Mouse (Mus musculus) skeletal muscle tissue, adult 2 months (tissue): ENCODE data around the gene Emc10.

Experiments
- DNase-seq: peaks from one replicate; pipeline ENCODE4 v3.0.0-alpha.2; 2012; ENCODE audit warnings: low read depth, low spot score

The Emc10 gene

DNA sequence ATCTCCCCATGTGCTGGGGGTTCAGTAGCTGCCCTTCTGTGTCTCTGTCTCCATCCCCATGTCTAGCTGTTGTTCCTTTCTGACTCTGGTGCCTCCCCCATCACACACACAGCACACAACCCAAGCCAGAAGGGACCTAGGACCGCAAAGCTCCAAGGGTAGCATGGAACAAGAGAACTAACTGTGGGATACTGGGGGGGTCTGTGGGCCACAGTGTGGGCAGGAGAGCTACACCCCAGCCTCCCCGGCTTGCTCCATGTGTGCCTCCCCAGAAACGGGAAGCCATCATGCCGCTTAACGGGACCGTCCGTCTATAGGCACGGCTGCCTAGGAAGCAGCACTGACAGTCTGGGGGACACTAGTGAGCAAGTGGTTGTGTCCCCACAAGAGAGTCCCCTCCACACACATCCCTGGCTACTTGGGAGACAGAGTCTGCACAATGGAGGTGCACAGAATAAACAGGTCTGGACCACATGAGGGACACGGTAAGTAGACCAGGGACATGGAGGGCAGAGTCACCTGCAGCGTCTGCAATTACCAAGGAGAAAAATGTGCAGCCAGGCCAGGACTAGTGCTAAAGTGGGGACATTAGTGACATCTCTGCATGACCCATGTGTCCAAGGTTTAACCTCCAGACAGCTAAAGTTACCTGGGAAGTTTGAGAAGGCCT, 32.6 kb downstream of the Emc10 start:
- no peak for DNase-seq

DNA sequence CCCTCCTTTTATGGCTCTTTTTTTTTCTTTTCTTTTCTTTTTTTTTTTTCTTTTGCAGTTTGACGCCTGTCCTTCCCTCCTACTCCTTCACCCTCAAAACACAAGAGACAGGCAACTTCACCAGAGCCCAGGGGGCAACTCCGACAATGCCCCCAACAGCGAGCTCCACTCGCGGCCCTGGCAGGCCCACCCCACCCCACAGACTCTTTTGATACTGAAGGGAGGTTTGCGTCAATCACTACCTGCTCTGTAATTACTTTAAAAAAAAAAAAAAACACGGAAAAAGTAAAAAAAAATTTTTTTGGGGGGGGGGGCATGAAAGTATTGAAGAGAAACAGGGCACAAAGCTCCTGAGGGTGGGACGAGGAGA, 33.3 kb downstream of the Emc10 start:
- no peak for DNase-seq

DNA sequence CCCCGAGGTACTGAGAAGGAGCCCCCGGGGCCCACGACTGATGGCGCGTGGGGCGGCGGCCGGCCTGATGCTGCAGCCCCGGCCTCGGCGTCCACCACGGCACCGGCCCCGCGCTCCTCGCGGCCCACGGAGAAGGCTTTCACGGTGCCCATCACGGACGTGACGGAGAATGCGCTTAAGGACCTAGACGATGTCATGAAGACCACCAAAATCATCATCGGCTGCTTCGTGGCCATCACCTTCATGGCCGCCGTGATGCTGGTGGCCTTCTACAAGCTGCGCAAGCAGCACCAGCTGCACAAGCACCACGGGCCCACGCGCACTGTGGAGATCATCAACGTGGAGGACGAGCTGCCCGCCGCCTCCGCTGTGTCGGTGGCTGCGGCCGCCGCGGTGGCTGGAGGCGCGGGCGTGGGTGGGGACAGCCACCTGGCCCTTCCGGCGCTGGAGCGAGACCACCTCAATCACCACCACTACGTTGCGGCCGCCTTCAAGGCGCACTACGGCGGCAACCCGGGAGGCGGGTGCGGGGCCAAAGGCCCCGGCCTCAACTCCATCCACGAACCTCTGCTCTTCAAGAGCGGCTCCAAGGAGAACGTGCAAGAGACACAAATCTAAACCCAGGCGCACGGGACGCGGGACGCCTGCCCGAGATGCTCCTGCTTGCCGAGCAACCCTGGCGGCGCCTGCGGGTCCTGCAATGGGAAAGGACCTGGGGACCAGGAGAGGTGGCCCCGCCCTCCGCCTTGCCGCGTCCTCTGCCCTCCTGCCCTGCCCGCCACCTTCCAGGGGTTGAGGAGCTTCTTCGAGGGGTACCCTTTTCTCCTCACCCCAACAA, 33.9 kb downstream of the Emc10 start:
- no peak for DNase-seq

DNA sequence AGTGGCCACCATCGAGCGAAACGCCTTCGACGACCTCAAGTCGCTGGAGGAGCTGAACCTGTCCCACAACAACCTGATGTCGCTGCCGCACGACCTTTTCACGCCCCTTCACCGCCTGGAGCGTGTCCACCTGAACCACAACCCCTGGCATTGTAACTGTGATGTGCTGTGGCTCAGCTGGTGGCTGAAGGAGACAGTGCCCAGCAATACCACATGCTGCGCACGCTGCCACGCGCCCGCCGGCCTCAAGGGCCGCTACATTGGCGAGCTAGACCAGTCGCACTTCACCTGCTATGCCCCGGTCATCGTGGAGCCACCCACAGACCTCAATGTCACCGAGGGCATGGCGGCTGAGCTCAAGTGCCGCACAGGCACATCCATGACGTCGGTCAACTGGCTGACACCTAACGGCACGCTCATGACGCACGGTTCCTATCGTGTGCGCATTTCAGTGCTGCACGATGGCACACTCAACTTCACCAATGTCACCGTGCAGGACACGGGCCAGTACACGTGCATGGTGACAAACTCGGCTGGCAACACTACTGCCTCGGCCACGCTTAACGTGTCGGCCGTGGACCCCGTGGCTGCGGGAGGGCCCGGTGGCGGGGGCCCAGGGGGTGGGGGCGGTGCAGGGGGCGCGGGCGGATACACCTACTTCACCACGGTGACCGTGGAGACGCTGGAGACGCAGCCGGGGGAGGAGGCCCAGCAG, 34.7 kb downstream of the Emc10 start:
- no peak for DNase-seq

DNA sequence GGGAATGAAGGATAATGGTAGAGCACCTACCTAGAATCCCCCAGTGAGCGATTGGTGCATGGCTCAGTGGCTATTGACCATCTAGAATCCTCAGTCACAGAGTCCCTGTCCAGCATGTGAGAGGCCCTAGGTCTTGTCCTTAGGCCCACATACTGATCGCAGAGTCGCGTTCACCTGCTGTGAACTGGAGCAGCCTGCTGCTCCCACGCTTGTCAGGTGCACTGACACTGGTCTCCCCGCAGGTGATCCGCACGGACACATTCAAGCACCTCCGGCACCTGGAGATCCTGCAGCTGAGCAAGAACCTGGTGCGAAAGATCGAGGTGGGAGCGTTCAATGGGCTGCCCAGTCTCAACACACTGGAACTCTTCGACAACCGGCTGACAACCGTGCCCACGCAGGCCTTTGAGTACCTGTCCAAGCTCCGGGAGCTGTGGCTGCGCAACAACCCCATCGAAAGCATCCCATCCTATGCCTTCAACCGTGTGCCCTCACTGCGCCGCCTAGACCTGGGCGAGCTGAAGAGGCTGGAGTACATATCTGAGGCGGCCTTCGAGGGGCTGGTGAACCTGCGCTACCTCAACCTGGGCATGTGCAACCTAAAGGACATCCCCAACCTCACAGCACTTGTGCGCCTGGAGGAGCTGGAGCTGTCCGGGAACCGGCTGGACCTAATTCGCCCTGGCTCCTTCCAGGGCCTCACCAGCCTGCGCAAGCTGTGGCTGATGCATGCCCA, 35.4 kb downstream of the Emc10 start:
- no peak for DNase-seq

DNA sequence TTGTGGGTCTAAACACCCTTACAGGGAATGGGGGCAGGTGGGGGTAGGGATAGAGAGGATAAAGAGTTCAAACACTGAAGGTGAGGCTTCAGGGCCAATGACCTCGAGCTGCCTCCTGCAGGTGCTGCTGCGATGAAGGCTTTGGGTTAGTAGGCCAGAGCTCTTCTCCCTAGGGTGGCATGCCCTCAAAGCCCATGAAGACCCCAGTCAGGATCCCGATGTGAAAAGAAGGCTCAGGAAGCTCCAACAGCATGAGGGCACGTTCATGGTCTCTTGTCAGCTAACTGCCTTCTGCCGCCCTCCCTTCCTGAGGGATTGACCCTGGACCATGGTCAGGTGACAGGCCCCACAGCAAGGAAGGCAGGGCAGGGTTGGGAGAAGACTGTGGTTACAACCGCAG, 36.3 kb downstream of the Emc10 start:
- no peak for DNase-seq

DNA sequence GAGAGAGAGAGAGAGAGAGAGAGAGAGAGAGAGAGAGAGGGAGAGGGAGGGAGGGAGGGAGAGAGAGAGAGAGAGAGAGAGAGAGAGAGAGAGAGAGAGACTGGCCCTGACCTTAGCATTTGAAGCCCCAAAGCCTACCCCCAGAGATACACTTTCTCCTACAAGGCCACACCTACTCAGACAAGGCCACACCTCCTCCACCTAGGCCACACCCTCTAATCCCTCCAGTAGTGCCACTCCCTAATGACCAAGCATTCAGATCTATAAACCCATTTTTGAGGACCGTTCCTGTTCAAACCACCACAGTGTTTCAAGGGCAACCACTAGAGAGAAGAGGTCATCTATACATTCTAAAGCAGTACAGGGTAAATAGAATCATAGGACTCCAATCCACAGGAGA, 40.0 kb downstream of the Emc10 start:
- no peak for DNase-seq

DNA sequence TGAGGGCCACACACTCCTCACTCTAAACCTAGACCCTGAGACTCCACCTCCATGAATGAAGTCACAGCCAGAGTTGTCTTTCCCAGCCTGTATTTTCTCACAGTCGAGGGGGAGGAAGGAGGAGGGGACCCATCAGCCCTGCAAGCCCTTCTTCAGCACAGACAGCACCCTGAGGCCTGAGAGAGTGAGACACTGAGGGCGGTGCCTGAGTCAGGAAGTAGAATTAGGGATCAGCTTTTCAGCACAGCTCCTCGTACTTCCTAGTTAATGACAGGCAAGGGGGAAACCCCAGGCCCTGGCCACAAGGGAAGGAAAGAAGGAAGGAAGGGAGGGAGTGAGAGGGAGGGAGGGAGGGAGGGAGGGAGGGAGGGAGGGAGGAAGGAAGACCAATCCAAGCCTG, 43.1 kb downstream of the Emc10 start:
- no peak for DNase-seq

DNA sequence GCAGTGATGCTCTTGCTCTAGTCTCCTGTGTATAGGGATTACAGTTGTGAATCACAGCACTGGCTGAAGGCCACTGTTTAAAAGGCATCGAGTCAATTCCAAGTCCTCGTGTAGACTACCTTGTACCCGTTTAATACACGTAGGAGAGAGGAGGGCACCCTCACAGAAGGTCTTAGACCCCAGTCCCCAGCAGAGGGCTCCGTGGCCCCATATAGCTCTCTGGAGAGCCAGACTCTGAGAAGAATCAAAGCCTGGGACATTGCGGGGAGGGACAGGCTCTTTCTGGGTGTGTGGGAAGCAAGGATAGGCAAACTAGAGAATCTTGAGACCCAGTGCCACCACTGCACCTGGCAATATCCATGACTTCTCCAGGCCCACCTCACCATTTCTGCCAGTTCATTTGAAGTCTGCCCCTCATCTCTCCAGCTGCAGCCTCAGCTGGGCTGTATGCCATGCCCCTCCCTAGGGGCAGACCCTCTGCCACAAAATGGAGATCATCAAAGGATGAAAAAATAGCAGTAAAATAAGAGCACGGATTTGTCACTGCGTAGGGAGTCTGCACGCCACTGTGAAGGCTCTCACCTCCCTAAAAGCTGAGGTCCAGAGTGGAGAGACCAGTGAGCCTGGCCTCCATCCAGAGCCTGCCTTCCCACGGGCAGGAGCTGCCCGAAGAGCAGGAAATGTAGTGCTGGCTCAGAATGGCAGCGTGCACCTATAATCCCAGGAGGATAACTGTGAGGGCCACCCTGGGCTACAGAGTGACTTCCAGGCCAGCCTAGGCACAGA, 50.1 kb downstream of the Emc10 start:
- no peak for DNase-seq

DNA sequence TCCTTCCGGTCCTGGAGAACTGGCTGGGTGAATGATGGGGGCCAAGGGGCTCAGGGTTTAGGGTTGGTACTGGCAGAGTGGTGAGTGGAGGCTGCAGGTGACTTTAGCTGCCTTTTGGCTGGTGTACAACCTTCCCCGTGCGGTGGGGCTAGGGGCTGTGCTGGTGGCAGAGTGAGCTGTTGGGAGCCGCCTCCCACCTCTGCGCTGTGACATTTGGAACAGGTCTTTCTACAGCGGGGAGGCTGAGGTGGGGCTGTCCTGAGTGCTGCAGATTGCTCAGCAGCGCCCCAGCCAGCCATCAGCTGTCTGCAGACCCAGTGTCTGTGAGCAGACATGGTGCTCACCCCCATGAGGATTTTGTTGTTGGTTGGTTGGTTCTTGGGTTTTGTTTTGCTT, 50.8 kb downstream of the Emc10 start:
- DNase-seq, result no peak

DNA sequence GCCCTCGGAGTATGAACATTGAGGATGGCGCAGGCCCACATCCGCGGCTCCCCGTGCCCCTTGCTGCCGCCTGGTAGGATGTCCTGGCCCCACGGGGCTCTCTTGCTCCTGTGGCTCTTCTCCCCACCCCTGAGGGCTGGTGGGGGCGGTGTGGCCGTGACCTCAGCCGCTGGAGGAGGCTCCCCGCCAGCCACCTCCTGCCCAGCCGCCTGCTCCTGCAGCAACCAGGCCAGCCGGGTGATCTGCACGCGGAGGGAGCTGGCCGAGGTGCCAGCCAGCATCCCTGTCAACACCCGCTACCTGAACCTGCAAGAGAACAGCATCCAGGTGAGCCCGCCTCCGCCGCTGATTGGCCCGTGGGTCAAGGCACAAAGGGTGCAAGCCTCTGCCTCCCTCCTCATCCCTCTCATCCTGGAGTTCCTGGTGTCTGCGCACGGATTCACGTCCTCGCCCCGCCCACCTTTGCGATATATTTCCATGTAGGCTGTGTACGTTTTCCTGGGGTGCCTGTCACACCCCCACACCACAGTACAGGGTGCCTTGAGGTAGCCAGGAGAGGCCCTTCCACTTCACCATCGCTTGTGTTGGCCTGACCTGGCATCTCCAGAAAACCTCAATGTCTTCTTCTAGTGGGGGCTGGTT, 51.3 kb downstream of the Emc10 start:
- DNase-seq, result no peak

DNA sequence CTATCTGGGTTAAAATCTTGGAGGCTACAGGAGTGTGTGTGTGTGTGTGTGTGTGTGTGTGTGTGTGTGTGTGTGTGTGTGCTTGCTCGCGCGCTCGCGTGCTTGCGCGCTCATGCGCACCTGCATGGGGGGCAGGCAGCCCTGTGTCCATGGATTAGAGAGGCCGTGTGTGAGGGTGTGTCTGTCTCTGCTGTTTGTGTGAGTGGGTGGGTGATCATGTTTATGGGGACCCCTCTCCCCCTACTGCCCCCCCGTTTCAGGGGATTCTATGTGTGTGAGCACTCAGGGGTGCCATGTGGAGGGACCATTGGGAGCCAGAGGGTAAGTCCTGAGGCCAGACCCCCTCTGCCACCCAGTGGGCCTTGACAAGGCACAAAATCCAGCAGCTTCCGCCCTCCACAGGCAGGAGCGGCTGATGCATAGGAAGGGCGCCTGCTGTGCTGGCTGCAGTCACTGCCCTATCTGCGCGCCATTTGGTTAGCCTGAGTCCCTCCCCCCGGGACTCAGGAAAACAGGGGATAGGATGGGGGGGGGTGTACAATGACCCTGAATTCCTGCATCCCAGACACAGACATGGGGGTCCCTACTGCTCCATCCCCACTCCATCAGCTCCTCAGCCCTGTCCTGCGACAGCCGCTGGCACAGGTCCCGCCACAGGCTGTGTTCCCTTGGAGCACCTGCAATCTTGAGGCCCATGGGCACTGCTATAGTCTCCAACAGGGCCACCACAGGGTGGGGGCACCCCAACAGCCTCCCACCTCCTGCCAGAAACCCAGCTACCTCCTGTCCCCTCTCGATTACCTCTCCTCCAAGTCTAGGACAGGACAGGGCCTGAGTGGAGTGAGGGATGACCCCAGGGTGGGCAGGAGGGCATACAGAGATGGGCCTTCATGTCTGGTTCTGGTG, 52.8 kb downstream of the Emc10 start:
- DNase-seq, result no peak

DNA sequence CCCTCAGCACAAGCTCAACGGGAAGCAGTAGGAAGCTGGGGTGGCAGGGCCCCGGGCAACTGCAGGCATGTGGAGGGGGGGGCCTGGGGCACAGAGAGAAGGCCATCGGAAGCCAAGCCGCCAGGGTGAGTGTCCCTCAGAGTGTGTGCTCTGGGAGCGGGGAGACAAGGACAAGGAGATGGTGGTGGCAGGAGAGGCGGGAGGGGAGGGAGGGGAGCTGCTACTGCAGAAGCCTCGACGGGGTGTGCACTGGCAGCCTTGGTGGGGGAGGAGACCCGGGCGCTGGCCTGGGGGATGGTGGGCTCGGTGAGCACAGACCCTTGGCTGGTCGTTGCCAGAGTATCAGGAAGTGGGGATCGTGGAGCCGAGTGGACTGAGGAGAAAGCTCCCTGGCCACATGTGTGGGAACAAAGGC, 53.9 kb downstream of the Emc10 start:
- DNase-seq, result no peak

DNA sequence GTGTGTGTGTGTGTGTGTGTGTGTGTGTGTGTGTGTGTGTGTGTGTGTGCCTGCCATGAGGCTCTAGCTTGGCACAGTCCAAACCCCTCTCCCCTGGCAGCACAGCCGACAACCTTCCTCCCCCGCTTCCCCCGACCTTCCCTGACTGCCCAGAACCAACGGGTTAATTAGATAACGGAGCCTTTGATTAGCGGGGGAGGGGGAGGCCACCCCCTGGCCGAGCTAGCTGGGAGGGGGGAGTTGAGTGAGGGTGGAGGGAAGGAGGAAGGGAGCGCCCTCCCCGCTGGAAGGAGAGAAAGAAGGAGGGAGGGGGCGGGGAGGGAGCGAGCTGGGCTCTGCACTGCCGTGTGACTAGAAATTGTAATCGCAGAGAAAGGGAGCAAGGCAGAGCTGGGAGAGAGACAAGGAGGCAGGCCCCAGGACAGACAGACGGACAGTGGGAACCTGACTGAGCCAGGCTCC, 54.6 kb downstream of the Emc10 start:
- no peak for DNase-seq

DNA sequence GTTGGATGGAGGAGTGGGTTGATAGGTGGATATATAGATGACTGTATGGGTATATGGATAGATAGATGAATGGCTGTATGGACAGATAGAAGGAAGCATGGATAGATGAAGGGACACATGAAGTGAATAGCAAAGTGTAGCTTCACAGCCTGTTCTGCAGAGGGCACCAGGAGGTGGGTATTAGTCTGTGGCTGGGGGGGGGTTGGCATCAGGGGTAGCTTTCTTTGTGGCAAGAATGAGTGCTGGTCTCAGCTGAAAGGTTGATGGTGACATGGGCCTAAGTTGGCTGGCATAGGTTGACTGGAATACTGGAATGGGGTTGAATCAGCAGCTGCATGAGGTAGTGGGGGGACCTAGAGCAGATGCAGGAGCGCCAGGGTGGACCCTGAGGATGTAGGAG, 55.1 kb downstream of the Emc10 start:
- DNase-seq, result no peak

DNA sequence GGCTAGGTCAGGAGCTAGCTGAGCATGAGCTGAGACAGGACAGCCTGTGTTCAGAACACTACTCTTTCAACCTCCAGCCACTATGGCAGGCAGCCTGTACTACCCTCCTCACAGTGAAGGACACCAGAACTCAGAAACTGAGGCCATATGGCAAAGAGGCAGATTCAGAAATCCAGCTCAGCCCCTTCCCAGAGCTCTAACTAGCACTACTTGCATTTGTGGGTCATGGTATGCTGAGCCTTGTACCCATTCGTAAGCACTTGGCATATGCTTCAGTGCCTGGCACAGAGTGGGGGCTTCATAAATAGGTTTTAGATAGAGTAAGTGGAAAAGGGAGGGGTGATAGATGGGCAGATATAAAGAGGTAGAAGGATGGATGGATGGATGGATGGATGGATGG, 55.9 kb downstream of the Emc10 start:
- no peak for DNase-seq
